Mouse (Mus musculus) forebrain, embryonic 12.5 days (tissue): ENCODE measurements around the gene Galt. TPM values are rescaled to one million over a fixed set of nuclear protein-coding genes. Genes with fewer than 3 reads are reported as not detected.

Source experiments
- polyA plus RNA-seq: library from polyadenylated mRNA; unstranded; fragments of >200 nt; fragmentation: Nextera tagmentation; extraction: Ambion mirVana; gene quantifications from 2 replicates; pipeline ENCODE4 v1.2.1, GENCODE M21; 2016

The Galt gene
- polyA plus RNA-seq, 1 experiment from 2014 or later, result 19.8 TPM

Other genes with a start within 250 kb of the Galt start
- 7.2 and 10.5 TPM in 2 replicates for gene 1110017D15Rik, start 237.9 kb upstream of the Galt start, polyA plus RNA-seq
- 9.3 and 10.1 TPM in 2 replicates for gene Fam219a, start 185.7 kb upstream of the Galt start, polyA plus RNA-seq
- 1.5 TPM in 2 replicates for gene Dnaic1, start 185.5 kb upstream of the Galt start, polyA plus RNA-seq
- 43.2 and 44.7 TPM in 2 replicates for gene Enho, start 114.9 kb upstream of the Galt start, polyA plus RNA-seq
- gene Cntfr, start 58.1 kb upstream of the Galt start, polyA plus RNA-seq, result 21.9 and 28.3 TPM in 2 replicates
- 56.6 and 62.1 TPM in 2 replicates for gene Il11ra1, start 55.2 kb upstream of the Galt start, polyA plus RNA-seq
- 77.0 and 79.1 TPM in 2 replicates for gene Rpp25l, start 41.7 kb upstream of the Galt start, polyA plus RNA-seq
- 159 and 179 TPM in 2 replicates for gene Dctn3, start 32.1 kb upstream of the Galt start, polyA plus RNA-seq
- gene Arid3c, start 24.1 kb upstream of the Galt start, polyA plus RNA-seq, result 0.42 and 0.46 TPM in 2 replicates
- gene Sigmar1, start 929 bp downstream of the Galt start, polyA plus RNA-seq, result 57.3 and 57.8 TPM in 2 replicates
- 119 and 122 TPM in 2 replicates for gene Ccl27a, start 19.0 kb downstream of the Galt start, polyA plus RNA-seq
- gene Gm21541, start 148.4 kb downstream of the Galt start, polyA plus RNA-seq, result 2.0 TPM in 1 of 2 replicates, not detected in the other
- 4.4 and 5.4 TPM in 2 replicates for gene Gm20878, start 186.3 kb downstream of the Galt start, polyA plus RNA-seq
- not detected in 2 replicates for gene Fam205a4, start 210.8 kb downstream of the Galt start, polyA plus RNA-seq